Mouse (Mus musculus) v-Abl transformed pro-B cells (cell line): ENCODE data around the gene Acsm1.
"Not testable (repeated sequence)": the region's sequence is repeated elsewhere in the genome, so short reads cannot be mapped to it uniquely, and the experiment has no call there.

Experiments
- in situ Hi-C, 2 experiments: fragments of 400-800 bp; cut with MboI; formaldehyde crosslinking; loops; one replicate each; pipeline ENCODE4 v1.15.1; 2025; ENCODE audit not compliant: unreplicated experiment in 2 of 2

Gene Acsm1

GRCm38 (mm10) chr7:119606664-119607076 is at the start of gene Acsm1:
Acsm1 (plus strand) TSS chr7:119607026.
- in situ Hi-C loops = no loop called here

DNA sequence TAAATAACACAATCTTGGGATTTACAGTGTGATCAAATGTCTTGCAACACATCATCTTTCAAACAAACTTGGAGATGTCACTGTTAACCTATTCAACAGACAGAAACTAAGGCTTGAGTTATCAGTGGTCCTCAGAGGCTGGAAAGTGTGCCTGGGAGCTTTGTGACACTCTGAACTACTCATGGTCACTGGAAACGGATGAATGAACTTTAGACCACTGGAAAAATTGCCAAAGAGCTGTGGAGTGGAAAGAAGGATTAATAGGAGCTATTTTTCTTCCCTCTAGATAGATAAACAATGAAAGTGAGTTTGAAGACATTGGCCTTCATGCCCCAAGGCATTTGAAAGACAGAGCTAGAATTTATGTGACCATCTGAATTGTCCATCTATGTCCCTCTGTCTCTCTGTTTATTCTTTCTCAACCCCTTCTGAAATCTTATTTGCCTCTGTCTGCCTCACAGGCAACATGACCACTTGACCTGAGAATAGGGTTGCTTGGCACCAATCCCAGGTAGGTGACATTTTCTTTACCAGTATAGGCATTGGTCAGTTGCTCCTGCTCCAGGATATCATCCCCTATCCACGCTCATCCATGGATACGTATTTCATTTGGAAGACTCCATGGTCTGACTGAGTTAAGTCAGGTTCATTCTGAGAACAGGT is 46.9 kb upstream of the Acsm1 start:
- in situ Hi-C loops = no loop called here

DNA sequence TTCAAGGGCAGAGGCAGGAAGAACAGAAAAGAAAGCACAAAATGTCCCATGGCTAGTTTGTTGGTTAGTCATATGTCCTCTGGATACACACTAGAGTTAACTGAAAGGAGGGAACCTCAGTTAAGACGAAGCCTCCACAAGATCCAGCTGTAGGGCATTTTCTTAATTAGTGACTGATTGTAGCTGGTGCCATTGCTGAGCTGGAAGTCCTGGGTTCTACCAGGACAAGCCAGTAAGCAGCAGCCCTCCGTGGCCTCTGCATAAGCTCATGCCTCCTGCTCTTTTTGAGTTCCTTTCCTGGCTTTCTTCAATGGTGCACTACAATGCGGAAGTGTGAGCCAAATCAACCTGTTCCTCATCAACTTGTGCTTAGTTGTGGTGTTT is 46.4 kb upstream of the Acsm1 start:
- in situ Hi-C loops = no loop called here

GRCm38 (mm10) chr7:119561441-119561840 is 45.4 kb upstream of the Acsm1 start:
- in situ Hi-C loops = no loop called here

DNA sequence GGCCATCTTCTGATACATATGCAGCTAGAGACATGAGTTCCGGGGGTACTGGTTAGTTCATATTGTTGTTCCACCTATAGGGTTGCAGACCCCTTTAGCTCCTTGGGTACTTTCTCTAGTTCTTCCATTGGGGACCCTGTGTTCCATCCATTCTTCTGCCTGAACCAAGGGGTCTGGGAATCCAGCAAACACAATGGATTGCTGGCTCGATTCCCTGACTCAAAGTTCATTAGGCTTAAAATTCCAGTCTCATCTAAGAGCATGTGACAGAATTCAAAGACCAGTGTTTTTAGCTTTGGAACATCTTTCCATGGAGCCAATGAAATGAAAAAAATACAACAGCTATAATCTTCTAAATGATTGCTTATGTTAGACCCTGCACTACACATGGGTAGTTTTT is 44.4 kb upstream of the Acsm1 start:
- in situ Hi-C loops = not testable (repeated sequence)

GRCm38 (mm10) chr7:119594530-119595107 is 12.2 kb upstream of the Acsm1 start:
- in situ Hi-C loops = no loop called here

DNA sequence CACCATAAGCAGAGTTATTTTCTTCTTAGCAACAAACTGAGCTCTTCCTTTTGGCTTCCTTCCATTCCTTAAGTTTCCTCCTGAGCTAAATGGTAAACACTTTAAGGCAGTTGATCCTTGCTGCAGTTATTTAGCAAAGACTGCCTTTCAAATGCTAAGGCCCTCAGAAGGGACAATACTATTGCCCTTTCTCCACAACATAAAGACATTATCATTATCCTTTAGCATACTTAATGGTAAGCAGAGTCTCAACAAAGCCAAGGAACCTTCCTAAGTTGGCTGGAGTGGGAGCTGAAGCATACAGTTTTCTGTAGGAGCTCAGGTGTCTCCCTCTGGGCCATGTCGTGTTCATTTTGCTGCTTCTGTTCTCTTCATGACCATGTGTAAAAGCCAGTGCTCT is 11.5 kb upstream of the Acsm1 start:
- in situ Hi-C loops = no loop called here

DNA sequence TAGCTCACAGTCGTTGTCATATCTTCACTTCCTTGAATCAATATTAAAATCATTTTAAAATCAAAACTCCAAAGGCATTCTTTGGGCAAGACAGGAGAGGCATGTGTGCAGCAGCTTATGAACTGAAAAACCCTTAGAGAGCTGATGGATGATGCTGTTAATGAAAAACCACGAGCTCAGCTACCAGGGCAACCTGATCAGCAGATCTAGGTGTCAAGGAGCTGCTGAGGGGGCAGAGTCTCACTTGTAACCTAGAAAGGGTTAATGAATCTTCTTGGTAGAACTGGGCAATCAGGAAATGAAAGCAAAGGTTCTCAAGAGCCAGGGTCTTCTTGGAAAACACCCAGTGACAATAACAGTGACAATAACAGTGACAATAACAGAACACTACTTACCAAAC is 10.3 kb upstream of the Acsm1 start:
- in situ Hi-C loops = no loop called here

GRCm38 (mm10) chr7:119601195-119601953 is 5.5 kb upstream of the Acsm1 start:
- in situ Hi-C loops = no loop called here

DNA sequence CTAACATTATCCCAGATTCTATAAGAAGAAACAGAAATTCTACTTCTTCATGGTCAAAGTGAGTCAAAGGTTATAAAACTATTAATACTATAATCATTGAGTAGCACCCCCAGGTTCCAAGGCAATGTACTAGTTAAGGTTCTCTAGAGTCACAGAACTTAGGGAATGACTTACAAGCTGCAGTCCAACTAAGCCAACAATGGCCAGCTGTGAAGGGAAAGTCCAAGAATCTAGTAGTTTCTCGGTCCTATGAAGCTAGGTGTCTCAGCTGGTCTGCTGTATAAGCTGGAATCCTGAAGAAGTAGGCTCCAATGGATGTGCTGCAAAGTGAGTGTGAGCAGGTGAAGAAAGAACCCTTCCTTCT is 4.9 kb upstream of the Acsm1 start:
- in situ Hi-C loops = no loop called here

GRCm38 (mm10) chr7:119604903-119605483 is 1.8 kb upstream of the Acsm1 start:
- in situ Hi-C loops = no loop called here

DNA sequence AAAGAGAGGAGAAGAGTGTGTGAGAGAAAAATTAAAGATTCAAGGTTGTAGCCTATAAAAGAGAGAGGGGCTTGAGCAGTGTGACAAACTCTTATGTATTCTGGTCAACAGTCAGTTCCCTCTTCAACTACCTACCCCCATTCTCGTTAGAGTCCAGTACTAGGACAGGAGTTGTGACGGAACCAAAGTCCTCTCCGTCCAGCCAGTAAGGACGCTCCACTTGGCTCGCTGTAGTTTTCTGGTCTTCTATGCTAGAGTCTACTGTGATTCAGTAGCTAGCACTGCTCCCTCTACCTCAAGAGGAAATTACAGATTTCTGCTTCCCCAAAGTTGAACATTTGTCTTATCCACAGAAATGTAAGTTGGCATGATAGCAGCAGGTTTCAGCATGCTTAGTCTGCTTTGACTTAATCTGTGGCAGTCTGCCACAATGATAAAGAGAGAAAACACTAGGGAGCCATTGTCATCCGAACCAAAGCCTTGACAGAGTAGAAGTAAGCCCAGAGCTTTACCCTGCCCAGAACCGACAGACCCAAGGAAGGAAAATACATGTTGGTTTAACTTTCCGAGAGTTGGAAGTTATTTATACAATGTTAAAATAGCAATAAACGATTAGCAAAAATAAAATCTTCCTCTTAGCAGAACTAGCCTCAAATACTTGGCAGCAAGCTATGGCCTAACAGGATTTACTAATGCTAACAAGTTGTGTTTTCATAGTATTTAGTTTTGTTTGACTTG is 731 bp upstream of the Acsm1 start:
- in situ Hi-C loops = no loop called here

DNA sequence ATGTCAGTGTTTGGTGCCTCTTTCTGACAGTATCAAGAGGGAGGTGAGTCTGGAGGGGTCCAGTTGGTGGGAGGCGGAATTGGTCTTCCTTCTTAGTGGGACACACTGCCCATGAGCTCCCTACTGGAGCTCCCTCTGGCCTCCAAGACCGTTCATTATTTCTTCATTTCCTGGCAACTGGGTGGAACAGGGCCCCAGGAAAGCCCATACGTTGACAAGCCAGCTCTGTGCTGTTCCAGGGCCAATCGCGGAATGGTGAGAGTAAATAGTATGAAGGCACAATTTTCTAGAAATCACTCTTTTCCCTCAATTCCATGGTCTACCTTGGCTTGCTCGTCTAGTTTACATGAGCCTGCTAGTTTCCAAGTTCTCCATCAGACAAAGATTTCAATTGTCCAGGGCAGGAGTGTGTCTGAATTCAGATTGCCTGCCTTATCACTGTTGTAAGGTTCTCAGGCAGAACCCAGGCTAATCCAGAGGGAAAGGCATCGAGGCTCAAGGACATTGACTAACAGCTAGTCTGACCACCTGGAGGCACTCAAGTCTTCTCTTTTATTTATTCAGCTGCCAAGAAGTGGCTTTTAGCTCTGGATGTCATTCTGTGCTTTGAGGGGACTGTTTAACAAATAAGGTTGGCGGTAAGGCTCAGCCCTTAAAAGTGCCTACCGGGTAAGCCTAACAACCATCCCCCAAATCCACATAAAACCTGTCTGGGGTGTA is 1.1 kb downstream of the Acsm1 start:
- in situ Hi-C loops = no loop called here

DNA sequence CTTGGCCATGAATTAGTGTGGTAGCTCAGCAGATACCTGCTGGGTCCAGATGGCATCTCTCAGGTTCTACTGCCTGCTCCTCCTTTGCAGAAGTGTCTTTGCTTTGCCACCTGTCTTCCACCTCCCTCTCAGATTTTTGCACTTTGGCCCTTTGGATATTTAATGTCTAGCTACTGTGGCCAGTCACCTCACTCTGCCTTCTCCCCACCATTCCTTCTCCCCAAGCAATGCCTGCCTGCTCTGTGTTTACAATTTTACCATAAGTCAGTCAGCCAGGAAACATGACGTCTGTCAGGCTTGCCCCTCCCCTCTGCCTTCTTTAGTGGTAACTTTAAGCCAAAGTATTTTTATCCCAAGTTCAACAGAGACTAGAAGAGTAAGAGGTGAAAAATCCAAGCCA is 9.7 kb downstream of the Acsm1 start:
- in situ Hi-C loops = no loop called here

DNA sequence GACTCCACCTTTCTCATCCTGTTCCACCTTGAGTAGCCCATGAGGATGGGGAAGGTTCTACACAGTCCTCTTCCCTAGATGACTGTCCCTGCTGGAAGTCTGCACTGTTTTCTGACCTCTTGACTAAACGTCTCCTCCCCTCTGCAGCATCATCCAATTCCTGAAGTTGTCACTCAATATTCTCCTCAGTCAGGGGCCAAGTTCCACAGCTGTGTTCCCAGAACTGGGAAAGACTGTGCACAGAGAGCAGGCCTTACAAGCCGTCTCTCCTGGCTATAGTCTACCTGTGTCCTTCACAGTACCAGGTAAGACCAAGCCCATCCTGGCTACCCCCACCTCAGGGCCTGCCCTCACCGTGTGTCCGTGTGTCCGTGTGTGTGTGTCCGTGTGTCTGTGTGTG is 10.8 kb downstream of the Acsm1 start:
- in situ Hi-C loops = no loop called here

GRCm38 (mm10) chr7:119618209-119618935 is 11.5 kb downstream of the Acsm1 start:
- in situ Hi-C loops = no loop called here

DNA sequence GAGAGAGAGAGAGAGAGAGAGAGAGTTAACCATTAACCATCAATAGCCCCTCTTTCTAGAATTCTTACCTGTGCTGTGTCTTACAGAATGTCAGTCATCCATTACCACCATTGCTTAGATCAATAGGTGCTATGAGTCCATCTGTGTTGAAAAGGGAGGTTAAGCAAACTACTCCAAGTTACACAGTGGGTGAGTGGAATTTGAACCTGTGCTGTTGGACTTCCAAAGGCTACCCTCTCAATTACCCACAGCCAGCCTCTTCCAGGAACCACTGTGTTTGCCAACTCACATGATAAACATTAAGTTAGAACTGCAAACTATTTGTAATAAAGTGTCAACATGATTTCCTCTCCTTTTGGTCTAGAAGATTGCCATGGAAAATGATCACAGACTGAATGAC is 13.3 kb downstream of the Acsm1 start:
- in situ Hi-C loops = no loop called here

DNA sequence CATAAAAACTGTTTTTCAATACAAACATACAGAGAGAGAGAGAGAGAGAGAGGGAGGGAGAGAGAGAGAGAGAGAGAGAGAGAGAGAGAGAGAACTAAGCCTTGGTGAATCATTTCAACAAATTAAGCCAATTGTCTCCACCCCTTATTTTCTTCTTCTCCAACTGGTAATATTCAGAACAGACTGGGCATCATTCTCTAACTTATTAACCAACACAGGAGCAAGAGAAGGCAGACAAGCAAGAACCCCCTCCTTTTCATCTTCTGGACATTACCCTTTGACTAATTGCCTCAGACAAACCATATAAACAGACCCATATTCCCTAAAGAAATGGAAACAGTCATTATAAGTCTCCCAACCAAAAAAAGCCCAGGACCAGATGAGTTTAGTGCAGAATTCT is 31.9 kb downstream of the Acsm1 start:
- in situ Hi-C loops = no loop called here

DNA sequence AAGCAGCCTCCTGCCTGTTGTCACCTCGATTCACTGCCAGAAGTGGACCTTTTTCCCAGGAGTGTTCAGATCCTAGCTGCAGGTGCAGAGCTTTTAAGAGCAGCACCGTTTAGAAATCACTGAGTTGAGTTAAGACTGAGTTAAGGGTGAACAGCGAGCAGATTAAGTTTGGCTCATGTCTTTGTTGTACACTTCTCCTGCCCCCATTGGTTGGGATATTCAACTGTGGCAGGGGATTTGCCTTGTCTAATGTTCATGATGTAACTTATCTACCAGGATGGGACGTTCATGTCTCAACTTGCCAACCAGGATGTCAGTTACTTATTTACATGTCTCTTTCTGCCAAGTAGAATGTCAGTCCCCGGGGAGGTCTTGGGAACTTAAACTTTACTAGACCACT is 35.5 kb downstream of the Acsm1 start:
- in situ Hi-C loops = no loop called here

- in situ Hi-C loops = no loop called here
Measured at GRCm38 (mm10) chr7:119667893-119668292, 61.1 kb downstream of the Acsm1 start.
